Mouse (Mus musculus) cerebellum, adult (tissue): ENCODE data around the gene Fgfr2.

ENCODE experiments used
- ATAC-seq: cut with Nextera tagmentation; 2 replicates; pipeline ENCODE4 v1.9.2; 2017; ENCODE audit warnings: mild to moderate bottlenecking, moderate library complexity, mixed read lengths; ENCODE audit not compliant: insufficient number of reproducible peaks, low FRiP score, low TSS enrichment

Fgfr2 gene

DNA sequence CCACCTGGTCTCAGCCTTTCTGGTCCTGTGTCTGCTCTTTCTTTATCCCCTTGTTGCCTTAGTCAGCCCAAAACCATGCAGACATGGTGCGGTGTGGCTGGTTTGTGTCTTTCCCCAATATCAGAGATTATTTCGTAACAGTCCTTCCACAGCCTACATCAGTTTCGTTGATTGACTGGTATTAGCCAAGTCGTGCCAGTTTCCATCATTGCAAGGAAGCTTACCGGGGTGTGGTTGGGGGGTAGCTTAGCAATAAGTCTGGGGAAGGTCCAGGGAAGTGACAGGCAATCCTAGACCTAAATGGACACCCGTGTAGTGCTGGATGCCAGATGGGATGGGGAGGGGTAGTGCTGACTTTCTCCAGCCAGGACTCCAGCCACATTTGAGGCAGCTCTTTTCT is 1097.6 kb downstream of the Fgfr2 start:
- ATAC-seq = no peak

DNA sequence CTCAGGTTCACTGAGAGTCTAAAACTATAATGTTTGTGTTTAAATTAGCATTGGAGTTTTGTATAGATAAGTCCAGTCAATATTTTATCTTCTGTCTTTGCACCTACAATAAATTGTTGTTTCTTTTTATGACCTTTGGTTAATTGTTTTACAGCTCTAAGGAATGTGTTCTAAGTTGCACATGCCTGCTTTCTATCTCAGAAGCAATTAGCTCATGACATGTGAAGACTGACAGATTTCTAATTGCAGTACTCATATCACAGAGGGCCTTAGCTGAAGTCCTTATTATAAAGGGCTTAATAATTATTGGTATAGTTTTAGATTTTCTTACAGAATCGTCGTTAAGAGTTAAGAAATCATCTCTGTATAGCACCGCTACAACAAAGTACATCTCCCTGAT is 1107.2 kb downstream of the Fgfr2 start:
- ATAC-seq = no peak

GRCm38 (mm10) chr7:132015193-132015592 is 1108.0 kb downstream of the Fgfr2 start:
- no peak for ATAC-seq

DNA sequence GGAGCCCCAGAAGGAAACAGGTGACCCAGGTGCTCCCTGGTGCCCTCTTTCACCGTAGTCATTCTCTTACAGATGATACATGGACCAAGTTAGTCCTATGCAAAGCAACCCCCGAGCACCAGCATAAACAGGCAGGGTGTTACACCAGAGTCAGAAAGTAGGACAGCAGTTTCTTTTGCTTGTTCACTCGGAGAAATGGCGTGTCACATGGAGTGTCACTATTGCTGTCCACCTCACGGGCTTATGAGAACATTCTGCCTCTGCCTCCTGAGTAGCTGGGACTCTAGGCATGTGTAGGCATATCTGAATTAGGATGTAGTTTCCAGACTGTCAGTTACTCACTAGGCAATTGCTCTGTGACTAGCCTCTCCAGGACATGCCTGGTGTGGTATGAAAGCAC is 1109.2 kb downstream of the Fgfr2 start:
- ATAC-seq = no peak

- no peak for ATAC-seq
These were observed 1110.0 kb downstream of the Fgfr2 start for GRCm38 (mm10) chr7:132012969-132013679.

GRCm38 (mm10) chr7:132009002-132009401 is 1114.1 kb downstream of the Fgfr2 start:
- no peak for ATAC-seq

- no peak for ATAC-seq
These were observed 1117.0 kb downstream of the Fgfr2 start for GRCm38 (mm10) chr7:132005996-132006696.

GRCm38 (mm10) chr7:131992873-131993272 is 1130.3 kb downstream of the Fgfr2 start:
- no peak for ATAC-seq

GRCm38 (mm10) chr7:131992226-131992625 is 1130.9 kb downstream of the Fgfr2 start:
- no peak for ATAC-seq

GRCm38 (mm10) chr7:131989056-131989455 is 1134.1 kb downstream of the Fgfr2 start:
- ATAC-seq = no peak

GRCm38 (mm10) chr7:131978609-131979008 is 1144.5 kb downstream of the Fgfr2 start:
- ATAC-seq = no peak

DNA sequence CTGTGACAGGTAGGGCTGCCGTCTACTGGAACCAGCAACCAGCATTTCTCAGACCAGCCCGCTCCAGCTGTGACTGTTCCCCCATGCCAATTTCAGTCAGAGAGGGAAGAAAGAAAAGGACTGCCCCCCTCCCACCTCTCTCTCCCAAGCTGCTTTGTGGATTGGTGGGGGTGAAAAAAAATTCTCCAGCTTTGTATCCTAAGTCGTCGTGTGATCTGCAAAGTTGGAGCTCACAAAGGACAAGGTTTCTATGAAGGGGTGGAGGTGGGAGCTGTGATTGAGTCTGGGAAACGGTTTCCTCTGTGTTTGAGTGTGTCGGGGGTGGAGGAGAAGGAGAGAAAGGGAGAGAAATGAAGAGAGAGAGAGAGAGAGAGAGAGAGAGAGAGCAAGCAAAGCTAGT is 1147.3 kb downstream of the Fgfr2 start:
- ATAC-seq = no peak

GRCm38 (mm10) chr7:131970255-131970654 is 1152.9 kb downstream of the Fgfr2 start:
- ATAC-seq = no peak

- ATAC-seq = no peak
These were observed 1156.1 kb downstream of the Fgfr2 start for GRCm38 (mm10) chr7:131966916-131967494.

- ATAC-seq = no peak
These were observed 1156.9 kb downstream of the Fgfr2 start, which contains the start of gene Gpr26 for GRCm38 (mm10) chr7:131966023-131966915. Gene Gpr26 (plus strand): TSS chr7:131966460.

- no peak for ATAC-seq
These were observed 1162.6 kb downstream of the Fgfr2 start for GRCm38 (mm10) chr7:131960551-131960950.

DNA sequence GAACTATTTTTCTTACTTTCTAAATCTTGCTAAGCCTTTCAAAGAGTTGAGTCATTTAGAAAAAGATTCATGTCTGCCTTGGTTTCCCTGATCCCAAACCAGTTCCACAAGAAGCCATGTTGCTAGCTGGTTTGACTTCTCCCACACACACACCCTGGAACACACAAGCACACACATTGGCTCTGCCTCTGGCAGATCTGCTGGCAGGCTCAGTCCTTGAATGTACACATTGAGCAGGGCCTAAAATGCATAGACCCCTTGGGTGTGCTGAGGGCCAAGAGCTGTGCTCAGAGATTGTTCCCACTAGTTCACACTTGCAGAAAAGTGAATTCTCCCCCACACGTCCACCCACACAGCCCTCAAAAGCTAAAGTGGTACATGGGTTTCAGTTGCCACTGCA is 1164.4 kb downstream of the Fgfr2 start:
- ATAC-seq = no peak

GRCm38 (mm10) chr7:131953402-131953801 is 1169.7 kb downstream of the Fgfr2 start:
- no peak for ATAC-seq

GRCm38 (mm10) chr7:131951131-131951530 is 1172.0 kb downstream of the Fgfr2 start:
- no peak for ATAC-seq

GRCm38 (mm10) chr7:131937611-131938010 is 1185.5 kb downstream of the Fgfr2 start:
- no peak for ATAC-seq
